Mouse (Mus musculus) 416B (cell line): ENCODE measurements around the gene Mbnl2.

ENCODE experiments used
- DNase-seq: peaks from one replicate; pipeline ENCODE4 v3.0.0; 2011; ENCODE audit warnings: low read depth

Mbnl2 gene

GRCm38 (mm10) chr14:120330454-120330853, 55.0 kb downstream of the Mbnl2 start:
- DNase-seq: peak; percentile 39

GRCm38 (mm10) chr14:120330881-120331514, 55.5 kb downstream of the Mbnl2 start:
- DNase-seq: no peak

GRCm38 (mm10) chr14:120333465-120334243, 58.2 kb downstream of the Mbnl2 start:
- DNase-seq: no peak

GRCm38 (mm10) chr14:120335366-120335765, 59.9 kb downstream of the Mbnl2 start:
- DNase-seq: no peak

- DNase-seq: no peak
Measured at GRCm38 (mm10) chr14:120335871-120336270, 60.4 kb downstream of the Mbnl2 start.

- no peak for DNase-seq
Measured at GRCm38 (mm10) chr14:120336380-120336779, 60.9 kb downstream of the Mbnl2 start.

GRCm38 (mm10) chr14:120336841-120337240, 61.4 kb downstream of the Mbnl2 start:
- DNase-seq: no peak

- DNase-seq: no peak
Measured at GRCm38 (mm10) chr14:120337731-120338462, 62.4 kb downstream of the Mbnl2 start.

GRCm38 (mm10) chr14:120338706-120339105, 63.2 kb downstream of the Mbnl2 start:
- no peak for DNase-seq

GRCm38 (mm10) chr14:120341912-120342311, 66.4 kb downstream of the Mbnl2 start:
- DNase-seq: peak; percentile 47

GRCm38 (mm10) chr14:120342321-120342720, 66.9 kb downstream of the Mbnl2 start:
- no peak for DNase-seq

GRCm38 (mm10) chr14:120344641-120345040, 69.2 kb downstream of the Mbnl2 start:
- DNase-seq: no peak

- DNase-seq: peak; percentile 89
Measured at GRCm38 (mm10) chr14:120347410-120348315, 72.2 kb downstream of the Mbnl2 start.

GRCm38 (mm10) chr14:120349332-120349731, 73.9 kb downstream of the Mbnl2 start:
- DNase-seq: no peak

GRCm38 (mm10) chr14:120352136-120352843, 76.8 kb downstream of the Mbnl2 start:
- DNase-seq: no peak

GRCm38 (mm10) chr14:120353211-120353610, 77.7 kb downstream of the Mbnl2 start:
- DNase-seq: no peak

GRCm38 (mm10) chr14:120354595-120354994, 79.1 kb downstream of the Mbnl2 start:
- no peak for DNase-seq

GRCm38 (mm10) chr14:120355040-120355741, 79.7 kb downstream of the Mbnl2 start:
- DNase-seq: no peak

- DNase-seq: no peak
Measured at GRCm38 (mm10) chr14:120355742-120356440, 80.4 kb downstream of the Mbnl2 start.
